Mouse (Mus musculus): Measurements from ENCODE around the gene Saa2.

GRCm38 (mm10) chr7:46745816-46746215 is 5.8 kb upstream of the Saa2 start:
- no peak for TF ChIP-seq RAD21 (IDR thresholded peaks at IDR 0.05; ENCODE audit: low read depth, low read length)
- no peak for TF ChIP-seq CTCF (conservative IDR thresholded peaks at IDR 0.05 in 1 of 2, IDR thresholded peaks at IDR 0.05 in 1 of 2; ENCODE audit: low read depth in 2 of 2, low read length in 2 of 2)
- no peak for TF ChIP-seq MAX (IDR thresholded peaks at IDR 0.05; ENCODE audit: low read length)
- no peak for TF ChIP-seq ETS1 (conservative IDR thresholded peaks at IDR 0.05; ENCODE audit: low read depth, low read length)
- TF ChIP-seq GABPA (IDR thresholded peaks at IDR 0.05; ENCODE audit: insufficient replicate concordance, low read depth, low read length) = no peak
- TF ChIP-seq E2F4 (IDR thresholded peaks at IDR 0.05; ENCODE audit: insufficient replicate concordance, low read depth, low read length) = no peak
- no peak for TF ChIP-seq IRF4 (IDR thresholded peaks at IDR 0.05; ENCODE audit: low read depth, low read length)
- TF ChIP-seq MAZ (IDR thresholded peaks at IDR 0.05; ENCODE audit: low read depth, low read length) = no peak
- TF ChIP-seq USF2 (conservative IDR thresholded peaks at IDR 0.05; ENCODE audit: low read depth, low read length) = no peak
- no peak for TF ChIP-seq POLR2A (IDR thresholded peaks at IDR 0.05; ENCODE audit: low read depth, low read length)
- no peak for TF ChIP-seq JUND (conservative IDR thresholded peaks at IDR 0.05; ENCODE audit: low read depth, low read length)
- no peak for TF ChIP-seq RCOR1 (conservative IDR thresholded peaks at IDR 0.05; ENCODE audit: low read depth, low read length)

Data from CH12.LX (cell line).